Mouse (Mus musculus): ENCODE data around the gene Gfi1.

- TF ChIP-seq POLR2A (IDR thresholded peaks at IDR 0.05; ENCODE audit: borderline replicate concordance, extremely low read depth, low read depth, low read length) (no peak), CTCF (IDR thresholded peaks at IDR 0.05; ENCODE audit: insufficient read depth, low read length) (no peak)
Measured at GRCm38 (mm10) chr5:107727007-107727402, 1.2 kb upstream of the Gfi1 start.
